8 mouse cellular contexts compared by ENCODE assay signal in genomic region chr19:34922603-34922963, GRCm38 (mm10). TPM values are rescaled to one million over a fixed set of nuclear protein-coding genes. Genes with fewer than 3 reads are reported as not detected.
DNase-seq lines count a peak whose midpoint lies in the region; ATAC-seq and TF ChIP-seq lines count a peak whose summit lies in the region.

No protein-coding gene starts in this region.

- peak overlapping the region; percentile 98 for H3K4me3 ChIP-seq in kidney, embryonic 16.5 days (ENCODE audit: low read length)
- H3K4me3 ChIP-seq in cortical plate, adult 2 months (ENCODE audit: insufficient read depth, low read length), result peak overlapping the region; percentile 73
- H3K4me3 ChIP-seq in hindbrain, postnatal 0 days (ENCODE audit: low read length), result peak overlapping the region; percentile 85

- H3K9me3 ChIP-seq in kidney, embryonic 16.5 days (ENCODE audit: low read length), result no peaks in the 10 kb centered on the region
- H3K9me3 ChIP-seq in hindbrain, postnatal 0 days (ENCODE audit: low read length), result no peaks in the 10 kb centered on the region

- no peak for TF ChIP-seq CTCF in cortical plate, adult 2 months (IDR thresholded peaks at IDR 0.05; ENCODE audit: extremely low read depth, insufficient read depth, low read length)
- TF ChIP-seq CTCF in hindbrain, postnatal 0 days (IDR thresholded peaks at IDR 0.05; ENCODE audit: low read depth), result no peak

- H3K36me3 ChIP-seq in kidney, embryonic 16.5 days (ENCODE audit: insufficient read depth, low read length), result peaks cover 13% of the 10 kb centered on the region; the same call in 1 of the 2 replicates
- H3K36me3 ChIP-seq in hindbrain, postnatal 0 days (ENCODE audit: insufficient read depth, low read length), result no peaks in the 10 kb centered on the region

- ATAC-seq in kidney, embryonic 16.5 days (ENCODE audit: low FRiP score, low TSS enrichment), result no peak
- ATAC-seq in hindbrain, postnatal 0 days, result no peak
- peak; percentile 28; the same call in 1 of the 2 replicates for ATAC-seq in monocyte, adult 5-6 weeks (replicated peaks; ENCODE audit: insufficient number of reproducible peaks, low FRiP score, low TSS enrichment, poor library complexity, severe bottlenecking)

- DNase-seq in kidney, postnatal 4 days, result no peak
- no peak for DNase-seq in hindbrain, postnatal 0 days (ENCODE audit: low spot score)
- no peak for DNase-seq in right cerebral cortex, postnatal 25 days
- DNase-seq in ovary, adult 18-20 months (ENCODE audit: low spot score), result no peak
- DNase-seq in spleen, postnatal 10 days (ENCODE audit: low spot score in 2 of 2), result no peak

- TF ChIP-seq POLR2A in cortical plate, adult 2 months (IDR thresholded peaks at IDR 0.05; ENCODE audit: extremely low read depth, insufficient read depth, low read length), result no peak

- H3K4me1 ChIP-seq in kidney, embryonic 16.5 days (ENCODE audit: insufficient read depth, low read length), result 0 out of 2 replicates have a peak, but pooled peaks cover 3% of the 10 kb centered on the region
- H3K4me1 ChIP-seq in cortical plate, adult 2 months (ENCODE audit: control insufficient read depth, insufficient read depth, low read length), result no peaks in the 10 kb centered on the region
- H3K4me1 ChIP-seq in hindbrain, postnatal 0 days (ENCODE audit: insufficient read depth, low read length), result no peaks in the 10 kb centered on the region

- H3K9ac ChIP-seq in kidney, embryonic 16.5 days (replicated peaks; ENCODE audit: low read length), result peak overlapping the region; percentile 79
- H3K9ac ChIP-seq in hindbrain, postnatal 0 days (replicated peaks; ENCODE audit: low read length), result peak overlapping the region; percentile 48; the same call in 1 of the 2 replicates

- 0 out of 2 replicates have a peak overlapping the region, but pooled peaks have one; percentile 72 for H3K27ac ChIP-seq in kidney, embryonic 16.5 days (ENCODE audit: low read length)
- H3K27ac ChIP-seq in cortical plate, adult 2 months (ENCODE audit: insufficient read depth, low read length), result no peak overlapping the region
- H3K27ac ChIP-seq in hindbrain, postnatal 0 days, result no peak overlapping the region

- under 1% methylated on average over 9 of the region's 9 CpGs for WGBS in kidney, embryonic 16.5 days
- 2% methylated on average over 9 of the region's 9 CpGs for WGBS in hindbrain, postnatal 0 days

- H3K27me3 ChIP-seq in kidney, embryonic 16.5 days (ENCODE audit: insufficient read depth, low read length), result no peaks in the 10 kb centered on the region
- H3K27me3 ChIP-seq in hindbrain, postnatal 0 days (ENCODE audit: insufficient read depth, low read length), result no peaks in the 10 kb centered on the region

- H3K4me2 ChIP-seq in kidney, embryonic 16.5 days (replicated peaks; ENCODE audit: low read depth, low read length), result peak overlapping the region; percentile 79
- peak overlapping the region; percentile 72 for H3K4me2 ChIP-seq in hindbrain, postnatal 0 days (ENCODE audit: low read depth, low read length)

RNA-seq across cellular contexts. Expression of gene Kif20b, which starts 0.4 kb away (rescaled TPM):
- 61.2 and 61.5 TPM in 2 replicates for polyA plus RNA-seq in kidney, embryonic 16.5 days (2015; fragmentation: Nextera tagmentation; extraction: Ambion mirVana)
- polyA plus RNA-seq in cortical plate, adult 2 months (2012; rRNA removed), result 0.74 and 0.77 TPM in 2 replicates
- total RNA-seq in hindbrain, postnatal 0 days (2014; rRNA removed), result 1.6 and 3.8 TPM in 2 replicates
- polyA plus RNA-seq in hindbrain, postnatal 0 days (2015; fragmentation: Nextera tagmentation; extraction: Ambion mirVana), result 7.0 and 9.9 TPM in 2 replicates
- 12.0 to 32.5 TPM (median 17.6 TPM) in 3 replicates for total RNA-seq in monocyte, adult 5-6 weeks (2017)

RNA-seq across cellular contexts. Expression of gene Pank1, which starts 43.3 kb away (rescaled TPM):
- polyA plus RNA-seq in kidney, embryonic 16.5 days (2015; fragmentation: Nextera tagmentation; extraction: Ambion mirVana), result 7.4 and 7.8 TPM in 2 replicates
- 6.8 and 7.0 TPM in 2 replicates for polyA plus RNA-seq in cortical plate, adult 2 months (2012; rRNA removed)
- 11.2 and 16.1 TPM in 2 replicates for total RNA-seq in hindbrain, postnatal 0 days (2014; rRNA removed)
- polyA plus RNA-seq in hindbrain, postnatal 0 days (2015; fragmentation: Nextera tagmentation; extraction: Ambion mirVana), result 7.4 and 7.7 TPM in 2 replicates
- 2.6 to 4.1 TPM (median 2.7 TPM) in 3 replicates for total RNA-seq in monocyte, adult 5-6 weeks (2017)
